Mouse (Mus musculus): Measurements from ENCODE around the gene Sgo2a. TPM values are rescaled to one million over a fixed set of nuclear protein-coding genes. Genes with fewer than 3 reads are reported as not detected.
A peak's percentile ranks its signal among the peaks of the same experiment; 100 is the strongest.

Sgo2a gene
- 28.0 and 31.0 TPM in 2 replicates for polyA plus RNA-seq (2014; fragmentation: Nextera tagmentation; extraction: Ambion mirVana)

GRCm38 (mm10) chr1:57995432-57996132, at the start of gene Sgo2a:
TSS of gene Sgo2a (plus strand) at chr1:57995971.
- peak; percentile 97 for DNase-seq (ENCODE audit: low spot score)

GRCm38 (mm10) chr1:57947552-57948347, 48.0 kb upstream of the Sgo2a start:
- no peaks in the 10 kb centered on the region for H3K36me3 ChIP-seq (ENCODE audit: control insufficient read depth, insufficient read depth, low read length)
- H3K27me3 ChIP-seq (ENCODE audit: control insufficient read depth, insufficient read depth, low read length) = no peaks in the 10 kb centered on the region
- H3K27ac ChIP-seq (ENCODE audit: low read depth, low read length) = no peak overlapping the region
- 0 out of 2 replicates have a peak, but pooled peaks cover 4% of the 10 kb centered on the region for H3K4me1 ChIP-seq (replicated peaks; ENCODE audit: control insufficient read depth, insufficient read depth, low read length)
- no peak for ATAC-seq (replicated peaks; ENCODE audit: low FRiP score)
- H3K9ac ChIP-seq (ENCODE audit: low read length) = no peak overlapping the region
- no peaks in the 10 kb centered on the region for H3K9me3 ChIP-seq (ENCODE audit: control insufficient read depth, low read length)
- no peak overlapping the region for H3K4me2 ChIP-seq (ENCODE audit: low read depth, low read length, severe bottlenecking)
- DNase-seq (ENCODE audit: low spot score) = no peak
- H3K4me3 ChIP-seq (ENCODE audit: low read depth, low read length) = no peak overlapping the region
- WGBS = 39% methylated on average over 2 of the region's 2 CpGs

More at GRCm38 (mm10) chr1:57995432-57996132, at the start of gene Sgo2a:
- Histone ChIP-seq H3K9ac (ENCODE audit: low read length) (peak within 1 kb of the TSS; percentile 91), H3K27me3 (ENCODE audit: control insufficient read depth, insufficient read depth, low read length) (no peaks in the 10 kb centered on the region), H3K36me3 (ENCODE audit: control insufficient read depth, insufficient read depth, low read length) (no peaks in the 10 kb centered on the region), H3K4me3 (ENCODE audit: low read depth, low read length) (peak within 1 kb of the TSS; percentile 86), H3K4me2 (ENCODE audit: low read depth, low read length, severe bottlenecking) (peak within 1 kb of the TSS; percentile 77), H3K9me3 (ENCODE audit: control insufficient read depth, low read length) (no peaks in the 10 kb centered on the region), H3K4me1 (replicated peaks; ENCODE audit: control insufficient read depth, insufficient read depth, low read length) (peaks cover 4% of the 10 kb centered on the region; the same call in 1 of the 2 replicates), H3K27ac (ENCODE audit: low read depth, low read length) (peak within 1 kb of the TSS; percentile 57)
- peak; percentile 99 for ATAC-seq (replicated peaks; ENCODE audit: low FRiP score)
- whole genome bisulfite sequencing = 6% methylated on average over 30 of the region's 30 CpGs

GRCm38 (mm10) chr1:57949195-57949594, 46.6 kb upstream of the Sgo2a start:
- H3K27me3 ChIP-seq (ENCODE audit: control insufficient read depth, insufficient read depth, low read length) = no peaks in the 10 kb centered on the region
- no peak overlapping the region for H3K9ac ChIP-seq (ENCODE audit: low read length)
- H3K4me1 ChIP-seq (replicated peaks; ENCODE audit: control insufficient read depth, insufficient read depth, low read length) = 0 out of 2 replicates have a peak, but pooled peaks cover 4% of the 10 kb centered on the region
- H3K36me3 ChIP-seq (ENCODE audit: control insufficient read depth, insufficient read depth, low read length) = no peaks in the 10 kb centered on the region
- H3K9me3 ChIP-seq (ENCODE audit: control insufficient read depth, low read length) = no peaks in the 10 kb centered on the region
- ATAC-seq (replicated peaks; ENCODE audit: low FRiP score) (no peak), DNase-seq (ENCODE audit: low spot score) (no peak)
- no peak overlapping the region for H3K27ac ChIP-seq (ENCODE audit: low read depth, low read length)
- WGBS = 3% methylated on average over 1 of the region's 1 CpGs
- no peak overlapping the region for H3K4me2 ChIP-seq (ENCODE audit: low read depth, low read length, severe bottlenecking)
- no peak overlapping the region for H3K4me3 ChIP-seq (ENCODE audit: low read depth, low read length)

GRCm38 (mm10) chr1:57949716-57950115, 46.1 kb upstream of the Sgo2a start:
- Histone ChIP-seq H3K27ac (ENCODE audit: low read depth, low read length) (no peak overlapping the region), H3K9me3 (ENCODE audit: control insufficient read depth, low read length) (no peaks in the 10 kb centered on the region), H3K4me3 (ENCODE audit: low read depth, low read length) (no peak overlapping the region), H3K27me3 (ENCODE audit: control insufficient read depth, insufficient read depth, low read length) (no peaks in the 10 kb centered on the region), H3K4me1 (replicated peaks; ENCODE audit: control insufficient read depth, insufficient read depth, low read length) (0 out of 2 replicates have a peak, but pooled peaks cover 4% of the 10 kb centered on the region), H3K9ac (ENCODE audit: low read length) (no peak overlapping the region), H3K36me3 (ENCODE audit: control insufficient read depth, insufficient read depth, low read length) (no peaks in the 10 kb centered on the region), H3K4me2 (ENCODE audit: low read depth, low read length, severe bottlenecking) (no peak overlapping the region)
- ATAC-seq (replicated peaks; ENCODE audit: low FRiP score) (no peak), DNase-seq (ENCODE audit: low spot score) (no peak)
- WGBS = 59% methylated on average over 5 of the region's 5 CpGs

GRCm38 (mm10) chr1:57952509-57952908, 43.3 kb upstream of the Sgo2a start:
- WGBS = 95% methylated on average over 4 of the region's 4 CpGs
- Histone ChIP-seq H3K9ac (ENCODE audit: low read length) (no peak overlapping the region), H3K36me3 (ENCODE audit: control insufficient read depth, insufficient read depth, low read length) (no peaks in the 10 kb centered on the region), H3K27ac (ENCODE audit: low read depth, low read length) (no peak overlapping the region), H3K4me1 (replicated peaks; ENCODE audit: control insufficient read depth, insufficient read depth, low read length) (0 out of 2 replicates have a peak, but pooled peaks cover 4% of the 10 kb centered on the region), H3K9me3 (ENCODE audit: control insufficient read depth, low read length) (no peaks in the 10 kb centered on the region), H3K4me2 (ENCODE audit: low read depth, low read length, severe bottlenecking) (no peak overlapping the region), H3K27me3 (ENCODE audit: control insufficient read depth, insufficient read depth, low read length) (no peaks in the 10 kb centered on the region), H3K4me3 (ENCODE audit: low read depth, low read length) (no peak overlapping the region)
- DNase-seq (ENCODE audit: low spot score) (no peak), ATAC-seq (replicated peaks; ENCODE audit: low FRiP score) (no peak)

GRCm38 (mm10) chr1:57953586-57954375, 42.0 kb upstream of the Sgo2a start:
- no peak for DNase-seq (ENCODE audit: low spot score)
- WGBS = 89% methylated on average over 16 of the region's 16 CpGs

GRCm38 (mm10) chr1:57954376-57954765, 41.4 kb upstream of the Sgo2a start:
- Histone ChIP-seq H3K4me2 (ENCODE audit: low read depth, low read length, severe bottlenecking) (no peak overlapping the region), H3K27ac (ENCODE audit: low read depth, low read length) (no peak overlapping the region), H3K36me3 (ENCODE audit: control insufficient read depth, insufficient read depth, low read length) (no peaks in the 10 kb centered on the region), H3K9me3 (ENCODE audit: control insufficient read depth, low read length) (no peaks in the 10 kb centered on the region), H3K27me3 (ENCODE audit: control insufficient read depth, insufficient read depth, low read length) (no peaks in the 10 kb centered on the region), H3K4me1 (replicated peaks; ENCODE audit: control insufficient read depth, insufficient read depth, low read length) (no peaks in the 10 kb centered on the region), H3K9ac (ENCODE audit: low read length) (no peak overlapping the region), H3K4me3 (ENCODE audit: low read depth, low read length) (no peak overlapping the region)
- 93% methylated on average over 5 of the region's 5 CpGs for WGBS
- no peak for ATAC-seq (replicated peaks; ENCODE audit: low FRiP score)
- DNase-seq (ENCODE audit: low spot score) = no peak

More at GRCm38 (mm10) chr1:57953586-57954375, 42.0 kb upstream of the Sgo2a start:
- no peaks in the 10 kb centered on the region for H3K36me3 ChIP-seq (ENCODE audit: control insufficient read depth, insufficient read depth, low read length)
- no peaks in the 10 kb centered on the region for H3K27me3 ChIP-seq (ENCODE audit: control insufficient read depth, insufficient read depth, low read length)
- H3K4me2 ChIP-seq (ENCODE audit: low read depth, low read length, severe bottlenecking) = no peak overlapping the region
- no peaks in the 10 kb centered on the region for H3K4me1 ChIP-seq (replicated peaks; ENCODE audit: control insufficient read depth, insufficient read depth, low read length)
- H3K4me3 ChIP-seq (ENCODE audit: low read depth, low read length) = no peak overlapping the region
- H3K27ac ChIP-seq (ENCODE audit: low read depth, low read length) = no peak overlapping the region
- H3K9me3 ChIP-seq (ENCODE audit: control insufficient read depth, low read length) = no peaks in the 10 kb centered on the region
- H3K9ac ChIP-seq (ENCODE audit: low read length) = no peak overlapping the region
- no peak for ATAC-seq (replicated peaks; ENCODE audit: low FRiP score)

- Histone ChIP-seq H3K36me3 (ENCODE audit: control insufficient read depth, insufficient read depth, low read length) (no peaks in the 10 kb centered on the region), H3K27me3 (ENCODE audit: control insufficient read depth, insufficient read depth, low read length) (no peaks in the 10 kb centered on the region), H3K4me3 (ENCODE audit: low read depth, low read length) (no peak overlapping the region), H3K9me3 (ENCODE audit: control insufficient read depth, low read length) (no peaks in the 10 kb centered on the region), H3K9ac (ENCODE audit: low read length) (no peak overlapping the region), H3K4me1 (replicated peaks; ENCODE audit: control insufficient read depth, insufficient read depth, low read length) (no peaks in the 10 kb centered on the region), H3K4me2 (ENCODE audit: low read depth, low read length, severe bottlenecking) (no peak overlapping the region), H3K27ac (ENCODE audit: low read depth, low read length) (no peak overlapping the region)
- ATAC-seq (replicated peaks; ENCODE audit: low FRiP score) (no peak), DNase-seq (ENCODE audit: low spot score) (no peak)
- WGBS = 88% methylated on average over 1 of the region's 1 CpGs
Measured at GRCm38 (mm10) chr1:57955774-57956173, 40.0 kb upstream of the Sgo2a start.

Measured in forebrain, embryonic 11.5 days (tissue).